Mouse (Mus musculus): ENCODE data around the gene Tacc2. TPM values are rescaled to one million over a fixed set of nuclear protein-coding genes. Genes with fewer than 3 reads are reported as not detected.
"Not testable (repeated sequence)": the region's sequence is repeated elsewhere in the genome, so short reads cannot be mapped to it uniquely, and the experiment has no call there.

Tacc2 gene
- polyA plus RNA-seq, 1 experiment from 2014 or later, result 43.8 TPM

GRCm38 (mm10) chr7:130656965-130657364, 79.7 kb downstream of the Tacc2 start:
- H3K27ac ChIP-seq, result no peak overlapping the region
- 91% methylated on average over 8 of the region's 8 CpGs for WGBS
- no peak for ATAC-seq (ENCODE audit: insufficient number of reproducible peaks, insufficient read depth, low FRiP score, low TSS enrichment, low read depth)
- H3K36me3 ChIP-seq, result no peaks in the 10 kb centered on the region
- no peaks in the 10 kb centered on the region for H3K27me3 ChIP-seq
- H3K9me3 ChIP-seq, result no peaks in the 10 kb centered on the region
- no peak overlapping the region for H3K4me2 ChIP-seq
- no peak overlapping the region for H3K4me3 ChIP-seq
- peaks cover 27% of the 10 kb centered on the region for H3K4me1 ChIP-seq
- no peak overlapping the region for H3K9ac ChIP-seq

DNA sequence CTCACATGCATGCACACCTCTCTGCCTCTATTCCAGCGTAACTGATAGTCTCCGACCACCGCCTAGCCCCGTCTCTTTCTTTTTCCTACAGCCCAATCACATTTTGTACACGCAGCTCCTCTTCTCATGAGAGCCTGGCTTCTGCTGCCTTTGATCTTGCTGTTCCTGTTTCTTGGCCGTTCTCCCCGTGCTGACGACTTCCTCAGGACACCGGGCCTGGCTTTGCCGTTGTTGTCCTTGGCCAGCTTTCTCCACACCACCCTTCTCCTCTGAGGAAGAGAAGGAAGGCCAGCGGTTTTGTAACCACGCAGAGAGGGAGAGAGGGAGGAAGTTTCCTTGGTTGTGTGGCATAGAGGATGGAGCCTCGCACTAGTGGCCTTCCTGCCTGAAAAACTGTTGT, 80.5 kb downstream of the Tacc2 start:
- 74% methylated on average over 13 of the region's 13 CpGs for WGBS
- no peak overlapping the region for H3K9ac ChIP-seq
- ATAC-seq (ENCODE audit: insufficient number of reproducible peaks, insufficient read depth, low FRiP score, low TSS enrichment, low read depth), result no peak
- no peaks in the 10 kb centered on the region for H3K9me3 ChIP-seq
- no peak overlapping the region for H3K4me2 ChIP-seq
- no peaks in the 10 kb centered on the region for H3K36me3 ChIP-seq
- H3K4me1 ChIP-seq, result peaks cover 19% of the 10 kb centered on the region
- H3K27me3 ChIP-seq, result no peaks in the 10 kb centered on the region
- H3K4me3 ChIP-seq, result no peak overlapping the region
- no peak overlapping the region for H3K27ac ChIP-seq

- Histone ChIP-seq H3K4me1 (peaks cover 12% of the 10 kb centered on the region), H3K4me3 (no peak overlapping the region), H3K36me3 (peaks cover 11% of the 10 kb centered on the region), H3K27ac (no peak overlapping the region), H3K4me2 (no peak overlapping the region), H3K9me3 (0 out of 2 replicates have a peak, but pooled peaks cover 5% of the 10 kb centered on the region), H3K27me3 (no peaks in the 10 kb centered on the region), H3K9ac (no peak overlapping the region)
- no peak for ATAC-seq (ENCODE audit: insufficient number of reproducible peaks, insufficient read depth, low FRiP score, low TSS enrichment, low read depth)
- 91% methylated on average over 5 of the region's 5 CpGs for WGBS
Measured at GRCm38 (mm10) chr7:130659129-130659528, 81.9 kb downstream of the Tacc2 start.

GRCm38 (mm10) chr7:130662250-130662649, 85.0 kb downstream of the Tacc2 start:
- WGBS, result 51% methylated on average over 5 of the region's 5 CpGs
- Histone ChIP-seq H3K27ac (no peak overlapping the region), H3K9me3 (peaks cover 8% of the 10 kb centered on the region; the same call in 1 of the 2 replicates), H3K36me3 (peaks cover 27% of the 10 kb centered on the region), H3K9ac (no peak overlapping the region), H3K4me3 (no peak overlapping the region), H3K4me1 (no peaks in the 10 kb centered on the region), H3K4me2 (no peak overlapping the region), H3K27me3 (no peaks in the 10 kb centered on the region)
- ATAC-seq (ENCODE audit: insufficient number of reproducible peaks, insufficient read depth, low FRiP score, low TSS enrichment, low read depth), result no peak

DNA sequence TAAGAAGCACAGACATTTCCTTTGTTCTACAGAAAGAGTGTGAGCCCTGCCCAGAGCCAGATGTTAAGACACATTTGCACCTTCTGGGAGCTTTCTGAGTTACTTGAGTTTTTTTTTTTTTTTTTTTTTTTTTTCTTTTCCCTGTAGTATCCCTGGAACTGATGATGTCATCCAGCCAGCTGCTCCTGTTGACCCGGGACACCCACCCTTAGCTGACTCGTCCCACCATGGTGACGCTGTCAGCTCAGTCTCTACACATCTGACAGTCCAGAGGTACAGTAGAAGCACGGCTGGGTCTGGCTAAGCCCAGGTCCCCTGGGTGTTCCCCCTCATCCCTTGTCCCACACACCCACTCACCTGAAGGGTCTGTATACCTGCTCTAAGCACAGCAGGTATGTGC, 85.6 kb downstream of the Tacc2 start:
- H3K9ac ChIP-seq, result no peak overlapping the region
- H3K4me2 ChIP-seq, result no peak overlapping the region
- no peak for ATAC-seq (ENCODE audit: insufficient number of reproducible peaks, insufficient read depth, low FRiP score, low TSS enrichment, low read depth)
- H3K4me1 ChIP-seq, result no peaks in the 10 kb centered on the region
- H3K9me3 ChIP-seq, result peaks cover 8% of the 10 kb centered on the region; the same call in 1 of the 2 replicates
- H3K4me3 ChIP-seq, result no peak overlapping the region
- no peak overlapping the region for H3K27ac ChIP-seq
- 62% methylated on average over 4 of the region's 4 CpGs for WGBS
- peaks cover 27% of the 10 kb centered on the region for H3K36me3 ChIP-seq
- no peaks in the 10 kb centered on the region for H3K27me3 ChIP-seq

- Histone ChIP-seq H3K4me2 (no peak overlapping the region), H3K27me3 (no peaks in the 10 kb centered on the region), H3K4me3 (no peak overlapping the region), H3K9ac (no peak overlapping the region), H3K36me3 (peaks cover 27% of the 10 kb centered on the region), H3K9me3 (peaks cover 8% of the 10 kb centered on the region; the same call in 1 of the 2 replicates), H3K4me1 (peaks cover 6% of the 10 kb centered on the region), H3K27ac (no peak overlapping the region)
- no peak for ATAC-seq (ENCODE audit: insufficient number of reproducible peaks, insufficient read depth, low FRiP score, low TSS enrichment, low read depth)
- 95% methylated on average over 5 of the region's 5 CpGs for WGBS
Measured at GRCm38 (mm10) chr7:130664037-130664436, 86.8 kb downstream of the Tacc2 start.

DNA sequence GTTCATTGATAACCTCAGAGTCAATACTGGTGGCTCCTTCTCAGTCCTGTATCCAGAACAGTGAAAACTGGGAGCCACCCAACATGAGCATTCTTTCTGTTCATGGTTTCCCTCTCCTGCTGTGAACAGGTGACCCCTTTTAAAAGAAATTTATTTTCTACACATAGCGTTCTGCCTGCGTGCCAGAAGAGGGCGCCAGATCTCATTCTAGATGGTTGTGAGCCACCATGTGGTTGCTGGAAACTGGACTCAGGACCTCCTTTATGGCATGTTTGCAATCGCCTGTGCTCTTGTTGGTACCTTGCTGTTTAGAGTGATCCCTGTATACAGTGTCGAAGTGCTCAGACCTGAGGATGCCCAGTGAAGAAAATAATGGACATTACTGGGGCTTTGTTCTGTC, 87.4 kb downstream of the Tacc2 start:
- Histone ChIP-seq H3K4me3 (no peak overlapping the region), H3K27ac (no peak overlapping the region), H3K4me2 (no peak overlapping the region), H3K27me3 (no peaks in the 10 kb centered on the region), H3K36me3 (peaks cover 27% of the 10 kb centered on the region), H3K9ac (no peak overlapping the region), H3K4me1 (peaks cover 12% of the 10 kb centered on the region), H3K9me3 (peaks cover 8% of the 10 kb centered on the region; the same call in 1 of the 2 replicates)
- 89% methylated on average over 5 of the region's 5 CpGs for WGBS
- ATAC-seq (ENCODE audit: insufficient number of reproducible peaks, insufficient read depth, low FRiP score, low TSS enrichment, low read depth), result no peak

- H3K27me3 ChIP-seq, result no peaks in the 10 kb centered on the region
- H3K36me3 ChIP-seq, result peaks cover 27% of the 10 kb centered on the region
- H3K4me3 ChIP-seq, result no peak overlapping the region
- H3K4me2 ChIP-seq, result no peak overlapping the region
- H3K9me3 ChIP-seq, result peaks cover 8% of the 10 kb centered on the region; the same call in 1 of the 2 replicates
- H3K9ac ChIP-seq, result no peak overlapping the region
- no peak overlapping the region for H3K27ac ChIP-seq
- no peak for ATAC-seq (ENCODE audit: insufficient number of reproducible peaks, insufficient read depth, low FRiP score, low TSS enrichment, low read depth)
- peaks cover 18% of the 10 kb centered on the region for H3K4me1 ChIP-seq
- 95% methylated on average over 9 of the region's 9 CpGs for WGBS
Measured at GRCm38 (mm10) chr7:130665358-130665757, 88.1 kb downstream of the Tacc2 start.

- not testable (repeated sequence) for H3K9me3 ChIP-seq; H3K9ac ChIP-seq; H3K4me2 ChIP-seq; ATAC-seq (ENCODE audit: insufficient number of reproducible peaks, insufficient read depth, low FRiP score, low TSS enrichment, low read depth); H3K27me3 ChIP-seq; H3K4me3 ChIP-seq
- Histone ChIP-seq H3K27ac (peak overlapping the region; percentile 16; the same call in 1 of the 2 replicates), H3K36me3 (peaks cover 26% of the 10 kb centered on the region), H3K4me1 (peaks cover 39% of the 10 kb centered on the region)
- 93% methylated on average over 1 of the region's 1 CpGs for WGBS
Measured at GRCm38 (mm10) chr7:130668013-130668412, 90.8 kb downstream of the Tacc2 start.

DNA sequence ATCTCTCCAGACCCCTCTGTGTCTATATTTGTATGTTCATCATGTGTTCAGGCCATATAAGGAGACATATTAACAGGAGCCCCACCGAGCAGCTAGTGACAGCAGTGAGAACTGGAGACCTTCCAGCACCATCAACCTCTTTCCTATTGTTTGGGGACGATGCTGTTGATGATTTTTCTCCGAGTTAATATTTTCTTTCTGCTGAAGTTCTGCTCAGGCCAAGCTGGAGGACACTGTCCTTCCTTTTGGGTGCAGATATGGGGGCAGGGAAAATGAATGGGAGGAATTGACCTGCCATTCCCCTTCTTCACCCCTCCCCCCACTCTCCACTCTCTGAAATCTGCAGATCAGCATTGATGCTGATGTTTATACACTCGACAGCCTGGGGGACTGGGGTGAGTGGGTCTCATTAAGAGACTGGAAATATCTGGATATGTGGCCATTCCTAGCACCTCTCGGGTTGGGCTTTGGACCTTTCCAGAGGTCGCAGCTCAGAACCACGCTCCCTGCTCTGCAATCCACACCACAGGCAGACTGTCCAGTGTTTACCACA, 91.6 kb downstream of the Tacc2 start:
- Histone ChIP-seq H3K36me3 (peaks cover 18% of the 10 kb centered on the region), H3K4me3 (no peak overlapping the region), H3K9ac (no peak overlapping the region), H3K4me2 (no peak overlapping the region), H3K27ac (peak overlapping the region; percentile 85), H3K9me3 (peaks cover 3% of the 10 kb centered on the region; the same call in 1 of the 2 replicates), H3K4me1 (peaks cover 47% of the 10 kb centered on the region), H3K27me3 (no peaks in the 10 kb centered on the region)
- ATAC-seq (ENCODE audit: insufficient number of reproducible peaks, insufficient read depth, low FRiP score, low TSS enrichment, low read depth), result no peak
- WGBS, result 39% methylated on average over 7 of the region's 7 CpGs

DNA sequence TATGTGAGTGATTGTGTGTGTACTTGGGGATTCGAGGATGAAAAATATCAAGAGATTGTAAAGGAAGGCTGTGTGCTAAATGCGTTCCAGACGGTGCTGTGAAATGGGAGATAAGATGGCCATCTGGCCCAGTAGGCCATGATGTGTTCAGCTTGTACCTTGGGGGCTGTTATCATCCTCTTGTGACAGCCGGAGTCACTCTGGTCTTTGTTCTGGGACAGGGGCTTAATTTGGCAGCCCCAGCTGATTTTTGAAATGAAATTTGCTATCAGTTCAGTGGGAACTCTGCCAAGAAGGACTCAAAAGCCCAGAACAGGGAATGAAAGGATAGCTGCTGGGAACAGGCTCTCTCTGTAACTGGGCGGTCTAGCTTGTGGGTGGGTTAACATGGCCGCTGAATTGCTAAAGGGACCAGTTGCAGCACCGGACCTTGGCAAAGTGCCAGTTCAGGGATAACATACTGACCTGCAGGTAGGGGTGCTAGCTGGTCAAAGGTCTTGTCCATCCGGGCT, 92.2 kb downstream of the Tacc2 start:
- peaks cover 13% of the 10 kb centered on the region for H3K36me3 ChIP-seq
- peaks cover 3% of the 10 kb centered on the region; the same call in 1 of the 2 replicates for H3K9me3 ChIP-seq
- peaks cover 51% of the 10 kb centered on the region for H3K4me1 ChIP-seq
- H3K4me3 ChIP-seq, result no peak overlapping the region
- H3K4me2 ChIP-seq, result no peak overlapping the region
- no peaks in the 10 kb centered on the region for H3K27me3 ChIP-seq
- no peak for ATAC-seq (ENCODE audit: insufficient number of reproducible peaks, insufficient read depth, low FRiP score, low TSS enrichment, low read depth)
- H3K9ac ChIP-seq, result no peak overlapping the region
- 29% methylated on average over 8 of the region's 8 CpGs for WGBS
- H3K27ac ChIP-seq, result peak overlapping the region; percentile 85

DNA sequence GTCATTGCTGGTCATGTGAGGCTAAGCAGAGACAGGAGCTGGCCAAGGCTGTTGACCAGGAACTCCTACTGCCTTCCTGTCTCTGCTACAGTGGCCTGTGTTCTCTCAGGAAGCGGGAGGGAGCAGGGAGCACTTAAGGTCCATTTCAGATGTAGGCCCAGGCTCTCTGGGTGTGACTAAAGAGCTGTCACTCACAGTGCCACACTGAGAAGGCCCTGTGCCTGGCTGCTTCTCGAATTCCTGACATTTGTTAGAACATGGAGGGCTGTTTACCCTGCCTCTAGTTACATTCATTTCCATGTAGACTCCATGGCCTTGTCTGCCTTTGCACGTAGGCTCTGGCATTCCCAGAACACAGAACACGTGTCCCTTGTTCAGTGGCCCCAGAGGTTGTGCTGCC, 93.1 kb downstream of the Tacc2 start:
- no peaks in the 10 kb centered on the region for H3K9me3 ChIP-seq
- peaks cover 12% of the 10 kb centered on the region for H3K36me3 ChIP-seq
- H3K4me1 ChIP-seq, result peaks cover 51% of the 10 kb centered on the region
- H3K27me3 ChIP-seq, result no peaks in the 10 kb centered on the region
- no peak overlapping the region for H3K4me3 ChIP-seq
- ATAC-seq (ENCODE audit: insufficient number of reproducible peaks, insufficient read depth, low FRiP score, low TSS enrichment, low read depth), result no peak
- H3K27ac ChIP-seq, result peak overlapping the region; percentile 84
- no peak overlapping the region for H3K4me2 ChIP-seq
- WGBS, result 34% methylated on average over 4 of the region's 4 CpGs
- no peak overlapping the region for H3K9ac ChIP-seq
